Mouse (Mus musculus): ENCODE results near the gene Mrtfa. TPM values are rescaled to one million over a fixed set of nuclear protein-coding genes. Genes with fewer than 3 reads are reported as not detected.

The Mrtfa gene
- polyA plus RNA-seq, 1 experiment from 2014 or later: 24.9 TPM

DNA sequence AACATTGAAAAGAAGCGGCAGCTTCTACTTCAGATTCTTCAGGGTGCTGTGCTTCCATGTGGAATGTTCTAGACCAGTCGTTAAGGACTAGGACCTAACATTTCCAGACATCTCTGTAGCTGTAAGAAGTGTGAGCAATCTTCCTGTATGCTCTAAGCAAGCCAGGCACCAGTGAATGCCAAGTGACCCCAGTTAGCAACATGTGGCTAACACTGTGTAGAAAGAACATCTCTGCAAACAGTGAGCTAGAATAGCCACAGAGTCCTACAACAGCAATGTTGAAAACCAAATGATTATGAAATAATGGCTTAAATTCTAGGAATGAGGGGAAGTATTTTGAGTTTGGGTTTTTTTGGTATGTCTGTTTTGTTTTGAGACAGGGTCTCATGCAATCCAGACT is 66.3 kb downstream of the Mrtfa start:
- no peak overlapping the region for H3K9ac ChIP-seq (ENCODE audit: low read length)
- H3K36me3 ChIP-seq (ENCODE audit: control insufficient read depth, insufficient read depth, low read length): no peaks in the 10 kb centered on the region
- no peaks in the 10 kb centered on the region for H3K9me3 ChIP-seq (ENCODE audit: control insufficient read depth, low read length)
- no peak overlapping the region for H3K4me3 ChIP-seq (ENCODE audit: low read length)
- 92% methylated on average over 2 of the region's 2 CpGs for WGBS
- ATAC-seq (ENCODE audit: low read depth): no peak
- no peak overlapping the region for H3K27ac ChIP-seq (ENCODE audit: low read length)
- H3K4me2 ChIP-seq (ENCODE audit: low read depth, low read length): no peak overlapping the region
- no peaks in the 10 kb centered on the region for H3K27me3 ChIP-seq (ENCODE audit: control insufficient read depth, insufficient read depth, low read depth, low read length)
- no peaks in the 10 kb centered on the region; the same call in 1 of the 2 replicates for H3K4me1 ChIP-seq (replicated peaks; ENCODE audit: control insufficient read depth, insufficient read depth, low read length)

GRCm38 (mm10) chr15:81123122-81123521 is 67.4 kb downstream of the Mrtfa start:
- Histone ChIP-seq H3K4me3 (ENCODE audit: low read length) (no peak overlapping the region), H3K4me2 (ENCODE audit: low read depth, low read length) (no peak overlapping the region), H3K4me1 (replicated peaks; ENCODE audit: control insufficient read depth, insufficient read depth, low read length) (no peaks in the 10 kb centered on the region), H3K9me3 (ENCODE audit: control insufficient read depth, low read length) (no peaks in the 10 kb centered on the region), H3K9ac (ENCODE audit: low read length) (no peak overlapping the region), H3K27me3 (ENCODE audit: control insufficient read depth, insufficient read depth, low read depth, low read length) (no peaks in the 10 kb centered on the region), H3K36me3 (ENCODE audit: control insufficient read depth, insufficient read depth, low read length) (no peaks in the 10 kb centered on the region), H3K27ac (ENCODE audit: low read length) (no peak overlapping the region)
- 73% methylated on average over 5 of the region's 5 CpGs for WGBS
- ATAC-seq (ENCODE audit: low read depth): no peak

GRCm38 (mm10) chr15:81122535-81122934 is 68.0 kb downstream of the Mrtfa start:
- WGBS: 42% methylated on average over 3 of the region's 4 CpGs
- Histone ChIP-seq H3K27me3 (ENCODE audit: control insufficient read depth, insufficient read depth, low read depth, low read length) (no peaks in the 10 kb centered on the region), H3K27ac (ENCODE audit: low read length) (no peak overlapping the region), H3K4me2 (ENCODE audit: low read depth, low read length) (no peak overlapping the region), H3K4me1 (replicated peaks; ENCODE audit: control insufficient read depth, insufficient read depth, low read length) (no peaks in the 10 kb centered on the region), H3K9ac (ENCODE audit: low read length) (no peak overlapping the region), H3K36me3 (ENCODE audit: control insufficient read depth, insufficient read depth, low read length) (no peaks in the 10 kb centered on the region), H3K4me3 (ENCODE audit: low read length) (no peak overlapping the region), H3K9me3 (ENCODE audit: control insufficient read depth, low read length) (no peaks in the 10 kb centered on the region)
- ATAC-seq (ENCODE audit: low read depth): no peak

GRCm38 (mm10) chr15:81122078-81122477 is 68.5 kb downstream of the Mrtfa start:
- ATAC-seq (ENCODE audit: low read depth): no peak
- Histone ChIP-seq H3K36me3 (ENCODE audit: control insufficient read depth, insufficient read depth, low read length) (no peaks in the 10 kb centered on the region), H3K4me3 (ENCODE audit: low read length) (no peak overlapping the region), H3K4me1 (replicated peaks; ENCODE audit: control insufficient read depth, insufficient read depth, low read length) (no peaks in the 10 kb centered on the region), H3K4me2 (ENCODE audit: low read depth, low read length) (no peak overlapping the region), H3K9me3 (ENCODE audit: control insufficient read depth, low read length) (no peaks in the 10 kb centered on the region), H3K27ac (ENCODE audit: low read length) (no peak overlapping the region), H3K27me3 (ENCODE audit: control insufficient read depth, insufficient read depth, low read depth, low read length) (no peaks in the 10 kb centered on the region), H3K9ac (ENCODE audit: low read length) (no peak overlapping the region)
- WGBS: 65% methylated on average over 2 of the region's 2 CpGs

- no peak overlapping the region for H3K4me3 ChIP-seq (ENCODE audit: low read length)
- 81% methylated on average over 7 of the region's 7 CpGs for WGBS
- ATAC-seq (ENCODE audit: low read depth): no peak
Measured at GRCm38 (mm10) chr15:81120946-81121345, 69.6 kb downstream of the Mrtfa start.

DNA sequence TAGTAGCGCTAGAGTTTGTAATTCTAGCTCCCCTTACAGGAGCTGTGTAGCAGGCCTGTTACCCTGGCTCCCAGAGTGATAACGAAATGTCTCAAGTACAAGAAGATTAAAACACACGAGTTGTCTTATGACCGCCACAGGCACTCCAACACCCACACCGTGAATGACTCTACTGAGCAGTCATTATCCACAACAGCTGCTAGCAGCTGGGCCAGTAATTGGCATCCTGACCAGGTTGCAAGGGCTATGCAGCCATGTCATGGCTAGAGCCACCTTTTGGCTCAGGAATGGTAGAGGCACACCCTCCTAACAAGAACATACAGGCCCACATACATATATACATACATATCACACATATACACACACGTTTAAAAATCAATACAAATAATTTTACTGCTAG is 70.4 kb downstream of the Mrtfa start:
- H3K36me3 ChIP-seq (ENCODE audit: control insufficient read depth, insufficient read depth, low read length): no peaks in the 10 kb centered on the region
- no peak overlapping the region for H3K9ac ChIP-seq (ENCODE audit: low read length)
- H3K27me3 ChIP-seq (ENCODE audit: control insufficient read depth, insufficient read depth, low read depth, low read length): no peaks in the 10 kb centered on the region
- no peak overlapping the region for H3K4me3 ChIP-seq (ENCODE audit: low read length)
- no peak overlapping the region for H3K4me2 ChIP-seq (ENCODE audit: low read depth, low read length)
- no peak overlapping the region for H3K27ac ChIP-seq (ENCODE audit: low read length)
- no peaks in the 10 kb centered on the region for H3K9me3 ChIP-seq (ENCODE audit: control insufficient read depth, low read length)
- 80% methylated on average over 6 of the region's 6 CpGs for WGBS
- no peaks in the 10 kb centered on the region for H3K4me1 ChIP-seq (replicated peaks; ENCODE audit: control insufficient read depth, insufficient read depth, low read length)
- no peak for ATAC-seq (ENCODE audit: low read depth)

More at GRCm38 (mm10) chr15:81120946-81121345, 69.6 kb downstream of the Mrtfa start:
- Histone ChIP-seq H3K36me3 (ENCODE audit: control insufficient read depth, insufficient read depth, low read length) (no peaks in the 10 kb centered on the region), H3K27ac (ENCODE audit: low read length) (no peak overlapping the region), H3K4me2 (ENCODE audit: low read depth, low read length) (no peak overlapping the region), H3K9ac (ENCODE audit: low read length) (no peak overlapping the region), H3K4me1 (replicated peaks; ENCODE audit: control insufficient read depth, insufficient read depth, low read length) (no peaks in the 10 kb centered on the region), H3K9me3 (ENCODE audit: control insufficient read depth, low read length) (no peaks in the 10 kb centered on the region), H3K27me3 (ENCODE audit: control insufficient read depth, insufficient read depth, low read depth, low read length) (no peaks in the 10 kb centered on the region)

GRCm38 (mm10) chr15:81118226-81118625 is 72.3 kb downstream of the Mrtfa start:
- Histone ChIP-seq H3K9ac (ENCODE audit: low read length) (no peak overlapping the region), H3K4me2 (ENCODE audit: low read depth, low read length) (no peak overlapping the region), H3K9me3 (ENCODE audit: control insufficient read depth, low read length) (no peaks in the 10 kb centered on the region), H3K4me3 (ENCODE audit: low read length) (no peak overlapping the region), H3K4me1 (replicated peaks; ENCODE audit: control insufficient read depth, insufficient read depth, low read length) (no peaks in the 10 kb centered on the region), H3K36me3 (ENCODE audit: control insufficient read depth, insufficient read depth, low read length) (no peaks in the 10 kb centered on the region), H3K27me3 (ENCODE audit: control insufficient read depth, insufficient read depth, low read depth, low read length) (no peaks in the 10 kb centered on the region), H3K27ac (ENCODE audit: low read length) (no peak overlapping the region)
- 64% methylated on average over 4 of the region's 4 CpGs for WGBS
- no peak for ATAC-seq (ENCODE audit: low read depth)

DNA sequence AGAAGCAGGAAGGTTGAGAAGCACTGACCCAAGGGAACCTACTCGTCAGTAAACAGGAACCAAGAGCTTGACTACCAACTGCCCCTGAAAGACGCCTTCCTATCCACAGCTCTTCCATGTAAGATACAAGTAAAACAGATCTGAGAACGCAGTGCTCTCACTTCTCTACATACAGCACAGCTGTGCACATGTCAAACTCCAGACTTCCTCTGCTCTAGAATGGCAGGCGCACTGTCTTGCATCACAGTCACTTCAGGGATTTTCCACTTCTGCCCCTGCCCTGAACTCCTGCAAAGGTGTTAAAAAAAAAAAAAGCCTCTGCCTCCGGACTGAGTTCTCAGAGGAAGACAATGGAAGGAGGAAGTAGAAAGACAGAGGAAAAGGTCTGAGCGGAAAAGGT is 78.0 kb downstream of the Mrtfa start:
- H3K9me3 ChIP-seq (ENCODE audit: control insufficient read depth, low read length): no peaks in the 10 kb centered on the region
- no peak overlapping the region for H3K4me2 ChIP-seq (ENCODE audit: low read depth, low read length)
- H3K9ac ChIP-seq (ENCODE audit: low read length): no peak overlapping the region
- no peaks in the 10 kb centered on the region for H3K27me3 ChIP-seq (ENCODE audit: control insufficient read depth, insufficient read depth, low read depth, low read length)
- no peaks in the 10 kb centered on the region for H3K36me3 ChIP-seq (ENCODE audit: control insufficient read depth, insufficient read depth, low read length)
- H3K27ac ChIP-seq (ENCODE audit: low read length): peak overlapping the region; percentile 36
- 38% methylated on average over 6 of the region's 6 CpGs for WGBS
- ATAC-seq (ENCODE audit: low read depth): peak; percentile 78
- H3K4me1 ChIP-seq (replicated peaks; ENCODE audit: control insufficient read depth, insufficient read depth, low read length): peaks cover 10% of the 10 kb centered on the region
- H3K4me3 ChIP-seq (ENCODE audit: low read length): no peak overlapping the region

- ATAC-seq (ENCODE audit: low read depth): no peak
- Histone ChIP-seq H3K9me3 (ENCODE audit: control insufficient read depth, low read length) (no peaks in the 10 kb centered on the region), H3K36me3 (ENCODE audit: control insufficient read depth, insufficient read depth, low read length) (no peaks in the 10 kb centered on the region), H3K9ac (ENCODE audit: low read length) (no peak overlapping the region), H3K27me3 (ENCODE audit: control insufficient read depth, insufficient read depth, low read depth, low read length) (no peaks in the 10 kb centered on the region), H3K4me3 (ENCODE audit: low read length) (no peak overlapping the region), H3K27ac (ENCODE audit: low read length) (no peak overlapping the region), H3K4me2 (ENCODE audit: low read depth, low read length) (no peak overlapping the region), H3K4me1 (replicated peaks; ENCODE audit: control insufficient read depth, insufficient read depth, low read length) (peaks cover 15% of the 10 kb centered on the region)
- 52% methylated on average over 3 of the region's 3 CpGs for WGBS
Measured at GRCm38 (mm10) chr15:81110315-81110714, 80.2 kb downstream of the Mrtfa start.

DNA sequence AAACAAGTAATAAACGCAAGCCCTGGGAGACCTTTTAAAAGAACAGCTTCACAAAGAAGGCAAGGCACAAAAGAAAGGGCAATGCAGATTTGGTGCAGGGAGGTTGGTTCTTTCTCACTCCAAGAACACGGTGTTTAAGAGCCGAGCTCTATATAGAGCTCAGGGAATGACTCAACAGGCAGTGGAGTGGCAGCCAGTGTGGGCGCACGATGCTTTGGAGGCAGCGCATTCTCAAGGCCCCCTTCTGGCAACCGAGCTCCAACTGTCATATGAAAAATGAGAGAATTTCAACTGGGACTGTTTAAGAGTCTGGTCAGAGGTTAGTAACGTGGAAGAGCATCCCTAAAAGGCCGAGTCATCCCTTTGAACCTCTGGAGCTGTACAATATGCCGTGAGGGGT is 84.6 kb downstream of the Mrtfa start:
- Histone ChIP-seq H3K27me3 (ENCODE audit: control insufficient read depth, insufficient read depth, low read depth, low read length) (no peaks in the 10 kb centered on the region), H3K4me3 (ENCODE audit: low read length) (no peak overlapping the region), H3K27ac (ENCODE audit: low read length) (no peak overlapping the region), H3K4me1 (replicated peaks; ENCODE audit: control insufficient read depth, insufficient read depth, low read length) (peaks cover 16% of the 10 kb centered on the region), H3K9ac (ENCODE audit: low read length) (no peak overlapping the region), H3K36me3 (ENCODE audit: control insufficient read depth, insufficient read depth, low read length) (no peaks in the 10 kb centered on the region), H3K9me3 (ENCODE audit: control insufficient read depth, low read length) (no peaks in the 10 kb centered on the region), H3K4me2 (ENCODE audit: low read depth, low read length) (no peak overlapping the region)
- ATAC-seq (ENCODE audit: low read depth): no peak
- WGBS: 31% methylated on average over 10 of the region's 10 CpGs

All from lung, embryonic 16.5 days (tissue).